In the genomic region with DNA sequence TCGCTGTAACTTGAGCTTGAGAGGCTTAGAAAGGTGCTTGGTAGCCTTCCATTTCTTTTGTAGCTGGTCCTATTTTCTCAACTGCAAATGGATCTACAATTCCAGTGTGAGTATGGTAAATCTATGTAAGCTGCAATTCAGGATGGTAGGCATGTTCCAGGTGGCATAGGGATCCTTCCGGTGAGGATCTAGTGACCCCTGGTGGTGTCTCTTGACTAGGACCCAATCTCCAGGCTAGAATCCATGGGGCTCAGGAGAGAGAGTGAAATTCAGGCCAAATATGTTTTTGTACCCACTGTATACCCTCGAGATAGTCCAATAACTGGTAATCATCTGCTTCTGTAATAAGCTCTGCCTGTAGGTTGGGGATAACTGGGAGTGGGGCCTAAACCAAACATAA, we compare ENCODE assay signal across 8 mouse cellular contexts. TPM values are rescaled to one million over a fixed set of nuclear protein-coding genes. Genes with fewer than 3 reads are reported as not detected.
DNase-seq lines count a peak whose midpoint lies in the region; ATAC-seq and TF ChIP-seq lines count a peak whose summit lies in the region.

No protein-coding gene starts in this region.

- H3K4me1 ChIP-seq in kidney, adult 2 months (ENCODE audit: control insufficient read depth, insufficient read depth, low read length) = no peaks in the 10 kb centered on the region
- no peaks in the 10 kb centered on the region for H3K4me1 ChIP-seq in kidney, embryonic 16.5 days (ENCODE audit: insufficient read depth, low read length)
- H3K4me1 ChIP-seq in ES-E14 (ENCODE audit: control insufficient read depth in 2 of 2, insufficient read depth in 2 of 2, low read length in 2 of 2, poor library complexity in 1 of 2) = no peaks in the 10 kb centered on the region
- no peaks in the 10 kb centered on the region for H3K4me1 ChIP-seq in hindbrain, postnatal 0 days (ENCODE audit: insufficient read depth, low read length)
- H3K4me1 ChIP-seq in neural tube, embryonic 15.5 days = no peaks in the 10 kb centered on the region

- no peak overlapping the region for H3K27ac ChIP-seq in kidney, adult 2 months (ENCODE audit: insufficient read depth, low read depth, low read length)
- H3K27ac ChIP-seq in kidney, embryonic 16.5 days (ENCODE audit: low read length) = no peak overlapping the region
- H3K27ac ChIP-seq in ES-E14 (ENCODE audit: insufficient read depth, low read depth, low read length, poor library complexity, severe bottlenecking) = no peak overlapping the region
- H3K27ac ChIP-seq in hindbrain, postnatal 0 days = no peak overlapping the region
- H3K27ac ChIP-seq in neural tube, embryonic 15.5 days (replicated peaks) = no peak overlapping the region

- H3K36me3 ChIP-seq in kidney, adult 2 months (ENCODE audit: control insufficient read depth, insufficient read depth, low read length) = no peaks in the 10 kb centered on the region
- H3K36me3 ChIP-seq in kidney, embryonic 16.5 days (ENCODE audit: insufficient read depth, low read length) = no peaks in the 10 kb centered on the region
- H3K36me3 ChIP-seq in ES-E14 (ENCODE audit: control insufficient read depth, insufficient read depth, low read length, poor library complexity, severe bottlenecking) = no peaks in the 10 kb centered on the region
- H3K36me3 ChIP-seq in hindbrain, postnatal 0 days (ENCODE audit: insufficient read depth, low read length) = no peaks in the 10 kb centered on the region
- no peaks in the 10 kb centered on the region for H3K36me3 ChIP-seq in neural tube, embryonic 15.5 days

- H3K4me3 ChIP-seq in kidney, adult 2 months (ENCODE audit: insufficient read depth, low read depth, low read length) = no peak overlapping the region
- no peak overlapping the region for H3K4me3 ChIP-seq in kidney, embryonic 16.5 days (ENCODE audit: low read length)
- H3K4me3 ChIP-seq in ES-E14 (ENCODE audit: insufficient read depth in 1 of 2, low read depth in 1 of 2, low read length in 2 of 2, poor library complexity in 1 of 2, severe bottlenecking in 1 of 2) = no peak overlapping the region
- H3K4me3 ChIP-seq in hindbrain, postnatal 0 days (ENCODE audit: low read length) = no peak overlapping the region
- no peak overlapping the region for H3K4me3 ChIP-seq in neural tube, embryonic 15.5 days (replicated peaks)

- ATAC-seq in kidney, embryonic 16.5 days (ENCODE audit: low FRiP score, low TSS enrichment) = no peak
- ATAC-seq in hindbrain, postnatal 0 days = 0 out of 2 replicates have a peak, but pooled peaks have one; percentile 32
- 0 out of 2 replicates have a peak, but pooled peaks have one; percentile 50 for ATAC-seq in megakaryocyte-erythroid progenitor cell, adult 5-6 weeks (replicated peaks; ENCODE audit: low FRiP score, low TSS enrichment, poor library complexity, severe bottlenecking)
- ATAC-seq in neural tube, embryonic 15.5 days (ENCODE audit: low FRiP score) = no peak

- H3K4me2 ChIP-seq in kidney, embryonic 16.5 days (replicated peaks; ENCODE audit: low read depth, low read length) = no peak overlapping the region
- no peak overlapping the region for H3K4me2 ChIP-seq in hindbrain, postnatal 0 days (ENCODE audit: low read depth, low read length)
- no peak overlapping the region for H3K4me2 ChIP-seq in neural tube, embryonic 15.5 days

- WGBS in kidney, adult 2 months = 60% methylated on average over 3 of the region's 3 CpGs
- WGBS in kidney, embryonic 16.5 days = 66% methylated on average over 3 of the region's 3 CpGs
- 67% methylated on average over 3 of the region's 3 CpGs for WGBS in hindbrain, postnatal 0 days
- WGBS in neural tube, embryonic 15.5 days = 58% methylated on average over 3 of the region's 3 CpGs

- no peaks in the 10 kb centered on the region for H3K27me3 ChIP-seq in kidney, adult 2 months (replicated peaks; ENCODE audit: control insufficient read depth, insufficient read depth, low read length)
- no peaks in the 10 kb centered on the region for H3K27me3 ChIP-seq in kidney, embryonic 16.5 days (ENCODE audit: insufficient read depth, low read length)
- H3K27me3 ChIP-seq in hindbrain, postnatal 0 days (ENCODE audit: insufficient read depth, low read length) = no peaks in the 10 kb centered on the region
- H3K27me3 ChIP-seq in neural tube, embryonic 15.5 days (replicated peaks) = no peaks in the 10 kb centered on the region

- in situ Hi-C loops in ES-E14 (cut with MboI; ENCODE audit: low sequenced_read_pairs in 2 of 2, unreplicated experiment in 2 of 2) = loop anchor here (10.0 kb wide), 1 partner anchor 90 kb away; a partner anchor contains a TSS

- TF ChIP-seq CTCF in kidney, adult 2 months (conservative IDR thresholded peaks at IDR 0.05; ENCODE audit: insufficient read depth, insufficient read length, low read depth, low read length) = peak; percentile 88
- TF ChIP-seq CTCF in hindbrain, postnatal 0 days (IDR thresholded peaks at IDR 0.05; ENCODE audit: low read depth) = peak; percentile 46

- no peaks in the 10 kb centered on the region for H3K9me3 ChIP-seq in kidney, embryonic 16.5 days (ENCODE audit: low read length)
- no peaks in the 10 kb centered on the region for H3K9me3 ChIP-seq in ES-E14 (ENCODE audit: control insufficient read depth, insufficient read depth, low read depth, low read length)
- H3K9me3 ChIP-seq in hindbrain, postnatal 0 days (ENCODE audit: low read length) = no peaks in the 10 kb centered on the region
- H3K9me3 ChIP-seq in neural tube, embryonic 15.5 days (replicated peaks) = no peaks in the 10 kb centered on the region

- no peak for TF ChIP-seq POLR2A in kidney, adult 2 months (IDR thresholded peaks at IDR 0.05; ENCODE audit: low read depth, low read length)

- DNase-seq in kidney, adult 2 months = peak; percentile 76
- peak; percentile 39 for DNase-seq in ES-E14 (ENCODE audit: low read depth, low spot score)
- DNase-seq in adrenal gland, postnatal 14 days = peak; percentile 9
- peak; percentile 12 for DNase-seq in hindbrain, postnatal 0 days (ENCODE audit: low spot score)
- DNase-seq in neural tube, embryonic 10.5 days (ENCODE audit: extremely low spot score, low spot score) = no peak

- H3K9ac ChIP-seq in kidney, embryonic 16.5 days (replicated peaks; ENCODE audit: low read length) = no peak overlapping the region
- H3K9ac ChIP-seq in ES-E14 (ENCODE audit: insufficient read depth, low read depth, low read length, poor library complexity, severe bottlenecking) = no peak overlapping the region
- no peak overlapping the region for H3K9ac ChIP-seq in hindbrain, postnatal 0 days (replicated peaks; ENCODE audit: low read length)
- H3K9ac ChIP-seq in neural tube, embryonic 15.5 days (replicated peaks) = no peak overlapping the region

TF ChIP-seq in ES-E14, 5 proteins besides CTCF, POLR2A, EP300 and RAD21:
- TF ChIP-seq ZNF384 (IDR thresholded peaks at IDR 0.05; ENCODE audit: low read depth, low read length) (no peak), ZC3H11A (IDR thresholded peaks at IDR 0.05; ENCODE audit: borderline replicate concordance, low read depth, low read length) (peak; percentile 95)

RNA-seq across cellular contexts. Expression of a gene that starts 37.9 kb away (rescaled TPM):
- 18.7 and 21.3 TPM in 2 replicates for polyA plus RNA-seq in kidney, adult 2 months (2012; rRNA removed)
- 6.5 and 6.8 TPM in 2 replicates for polyA plus RNA-seq in kidney, embryonic 16.5 days (2015; fragmentation: Nextera tagmentation; extraction: Ambion mirVana)
- 7.0 and 9.1 TPM in 2 replicates for total RNA-seq in ES-E14 (2012; rRNA removed)
- 2.0 and 2.1 TPM in 2 replicates for total RNA-seq in adrenal gland, postnatal 14 days (2021)
- 20.0 and 24.5 TPM in 2 replicates for total RNA-seq in hindbrain, postnatal 0 days (2014; rRNA removed)
- polyA plus RNA-seq in hindbrain, postnatal 0 days (2015; fragmentation: Nextera tagmentation; extraction: Ambion mirVana) = 4.1 and 4.5 TPM in 2 replicates
- total RNA-seq in megakaryocyte-erythroid progenitor cell, adult 5-6 weeks (2014; fragmentation: Nextera tagmentation) = 0.22 and 0.79 TPM in 2 replicates
- total RNA-seq in megakaryocyte-erythroid progenitor cell, adult 5-6 weeks (2017) = 0.15 TPM in 1 of 2 replicates, not detected in the other
- polyA plus RNA-seq in neural tube, embryonic 15.5 days (2015; fragmentation: Nextera tagmentation; extraction: Ambion mirVana) = 5.6 and 5.7 TPM in 2 replicates

Comparison
In these comparisons a context has a peak if more than half of its experiments do, and no peak if none do; other contexts are left out.
1. ATAC-seq: peak in hindbrain, postnatal 0 days (single experiment) and megakaryocyte-erythroid progenitor cell, adult 5-6 weeks (single experiment); none in kidney, embryonic 16.5 days (single experiment) and neural tube, embryonic 15.5 days (single experiment).